Mouse (Mus musculus) embryonic fibroblast, embryonic 13.5 days (primary cell): ENCODE data around the gene Umad1.

Source experiments
- CTCF ChIP-seq: IDR thresholded peaks from 2 replicates; pipeline ENCODE4 v1.5.1; 2011; ENCODE audit warnings: mild to moderate bottlenecking, control low read depth, low read length, moderate library complexity, borderline replicate concordance; ENCODE audit not compliant: insufficient read depth
- POLR2A ChIP-seq: IDR thresholded peaks from 2 replicates; pipeline ENCODE4 v1.6.1; 2011; ENCODE audit warnings: low read depth, mild to moderate bottlenecking, control low read depth, low read length, moderate library complexity

DNA sequence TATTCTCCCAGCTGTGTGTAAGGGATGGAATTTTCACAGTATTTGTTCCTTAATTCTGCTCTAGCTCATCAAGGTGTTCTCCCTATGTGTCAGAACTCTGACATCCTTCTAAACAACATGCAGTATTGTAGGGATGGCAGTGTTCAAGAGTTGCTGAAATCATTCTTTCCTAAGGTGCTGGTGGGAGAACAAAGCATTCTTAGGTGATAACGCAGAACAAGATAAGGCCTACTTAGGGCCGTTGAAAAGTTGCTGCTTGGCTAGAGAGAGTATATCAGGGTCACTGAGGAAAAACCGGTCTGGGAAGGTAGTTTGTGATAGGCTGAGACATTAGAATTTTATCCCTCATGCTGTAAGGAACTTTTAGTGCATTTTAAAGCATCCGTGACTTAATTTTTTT is 17.3 kb downstream of the Umad1 start:
- no peak for TF ChIP-seq CTCF
- TF ChIP-seq POLR2A: no peak
